Mouse (Mus musculus) regulatory T cell (primary cell): ENCODE results near the gene Atoh8.

Source experiments
- in situ Hi-C: fragments of 300-600 bp; cut with MboI, MseI; formaldehyde crosslinking; loops from one replicate; pipeline ENCODE4 v1.15.1; 2025; ENCODE audit warnings: high pct_unique_total_duplicates

Gene Atoh8

DNA sequence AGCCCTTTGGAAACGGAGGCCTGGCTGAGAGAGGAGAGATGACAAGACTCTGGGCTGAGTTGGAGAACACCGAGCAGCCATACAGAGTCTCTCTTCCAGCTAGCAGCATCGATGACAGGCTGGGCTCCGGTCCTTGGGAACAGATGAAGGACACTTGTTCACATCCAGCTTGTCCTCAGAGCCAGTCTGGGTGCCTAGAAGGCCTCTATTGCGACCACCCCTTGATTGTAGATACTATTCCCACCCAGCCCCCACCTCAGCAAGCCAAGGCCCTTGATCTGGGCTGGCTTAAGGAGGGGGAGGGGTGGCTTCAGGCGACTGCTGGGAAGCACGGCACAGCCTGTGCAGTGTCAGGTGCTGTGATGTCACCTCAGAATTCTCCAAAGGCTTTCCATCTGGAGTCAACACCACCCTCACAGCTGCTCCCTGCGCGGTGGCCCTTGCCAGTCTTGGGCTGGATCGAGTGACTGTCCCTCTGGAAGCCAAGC lies 19.3 kb upstream of the Atoh8 start:
- in situ Hi-C loops, result no loop called here

- in situ Hi-C loops, result no loop called here
These were observed 18.7 kb upstream of the Atoh8 start for GRCm38 (mm10) chr6:72253911-72254587.

DNA sequence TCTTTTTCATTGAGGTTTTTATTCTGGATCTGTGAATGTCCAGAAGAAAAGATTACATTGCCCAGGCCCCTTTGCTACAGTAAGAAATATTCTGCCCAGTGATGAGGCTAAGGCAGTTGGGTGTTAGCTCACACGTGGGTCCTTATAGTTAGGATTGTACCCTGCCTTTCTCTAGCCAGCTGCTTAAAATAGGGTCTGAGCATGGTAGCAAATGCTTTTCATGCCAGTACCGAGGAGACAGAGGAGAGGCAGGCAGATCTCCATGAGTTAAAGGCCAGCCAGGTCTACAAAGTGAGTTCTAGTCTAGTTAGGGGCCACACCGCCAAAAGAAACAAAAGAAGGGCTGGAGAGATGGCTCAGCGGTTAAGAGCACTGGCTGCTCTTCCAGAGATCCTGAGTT lies 17.8 kb upstream of the Atoh8 start:
- in situ Hi-C loops, result no loop called here

DNA sequence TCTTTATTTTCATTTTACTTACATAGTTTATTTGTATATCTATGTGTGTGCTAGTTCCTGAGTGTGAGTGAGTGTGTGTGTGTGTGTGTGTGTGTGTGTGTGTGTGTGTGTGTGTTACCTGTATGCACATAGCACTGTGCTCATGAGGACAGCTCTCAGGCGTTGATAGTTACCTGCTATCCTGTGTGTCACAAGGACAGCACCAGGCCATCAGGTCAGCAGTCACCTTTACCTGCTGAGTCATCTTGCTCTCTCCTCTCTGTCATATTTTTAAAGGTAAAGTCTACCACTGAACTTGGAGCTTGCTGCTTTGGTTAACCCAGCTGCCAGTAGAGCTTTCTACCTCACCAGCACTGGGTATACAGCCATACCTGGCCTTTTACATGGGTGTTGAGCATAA lies 17.1 kb upstream of the Atoh8 start:
- in situ Hi-C loops, result no loop called here

- in situ Hi-C loops, result no loop called here
These were observed 14.6 kb upstream of the Atoh8 start for GRCm38 (mm10) chr6:72249981-72250380.

DNA sequence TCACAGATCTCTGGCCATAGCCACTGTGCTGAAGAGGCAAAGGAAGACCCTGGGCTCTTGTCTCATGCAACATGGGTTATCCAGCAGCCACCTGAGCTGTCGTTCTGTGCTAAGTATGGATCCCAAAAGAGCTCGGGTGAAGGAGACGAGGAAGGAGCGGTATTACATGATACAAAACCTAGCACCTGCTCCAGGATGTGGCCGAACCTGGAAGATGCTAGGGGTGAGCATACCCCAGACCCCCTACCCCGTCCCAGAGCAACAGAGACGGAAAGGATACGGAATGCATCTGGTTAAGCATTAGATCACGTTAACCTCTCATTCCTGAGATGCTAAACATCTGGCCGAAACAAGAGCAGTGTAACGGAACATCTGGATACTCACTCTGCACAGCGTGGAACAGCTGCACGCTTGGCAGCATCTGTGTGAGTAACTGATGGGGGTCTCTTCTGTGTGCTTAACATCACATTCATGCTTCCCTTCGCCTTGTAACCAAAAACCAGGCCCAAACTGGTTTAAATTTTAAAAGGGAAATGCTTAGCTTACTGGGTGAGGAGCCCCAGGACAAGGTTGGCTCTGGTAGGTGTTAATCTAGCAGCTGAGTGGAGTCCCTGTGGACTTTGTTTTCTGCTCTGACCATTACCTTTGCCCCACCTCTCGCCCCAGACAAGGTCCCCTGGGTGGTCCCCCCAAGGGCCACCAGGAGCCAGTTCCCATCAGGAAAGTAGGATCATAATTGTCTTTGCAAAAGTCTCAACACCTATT lies 13.0 kb upstream of the Atoh8 start:
- in situ Hi-C loops, result no loop called here

- in situ Hi-C loops, result no loop called here
These were observed 10.9 kb upstream of the Atoh8 start for GRCm38 (mm10) chr6:72246303-72246702.

- in situ Hi-C loops, result loop anchor here (5.0 kb wide), 1 partner anchor 523 kb away; no protein-coding TSS in a partner anchor
These were observed 9.3 kb upstream of the Atoh8 start for GRCm38 (mm10) chr6:72244569-72245285.

- in situ Hi-C loops, result loop anchor here (5.0 kb wide), 1 partner anchor 523 kb away; no protein-coding TSS in a partner anchor
These were observed 8.8 kb upstream of the Atoh8 start for GRCm38 (mm10) chr6:72244144-72244549.

DNA sequence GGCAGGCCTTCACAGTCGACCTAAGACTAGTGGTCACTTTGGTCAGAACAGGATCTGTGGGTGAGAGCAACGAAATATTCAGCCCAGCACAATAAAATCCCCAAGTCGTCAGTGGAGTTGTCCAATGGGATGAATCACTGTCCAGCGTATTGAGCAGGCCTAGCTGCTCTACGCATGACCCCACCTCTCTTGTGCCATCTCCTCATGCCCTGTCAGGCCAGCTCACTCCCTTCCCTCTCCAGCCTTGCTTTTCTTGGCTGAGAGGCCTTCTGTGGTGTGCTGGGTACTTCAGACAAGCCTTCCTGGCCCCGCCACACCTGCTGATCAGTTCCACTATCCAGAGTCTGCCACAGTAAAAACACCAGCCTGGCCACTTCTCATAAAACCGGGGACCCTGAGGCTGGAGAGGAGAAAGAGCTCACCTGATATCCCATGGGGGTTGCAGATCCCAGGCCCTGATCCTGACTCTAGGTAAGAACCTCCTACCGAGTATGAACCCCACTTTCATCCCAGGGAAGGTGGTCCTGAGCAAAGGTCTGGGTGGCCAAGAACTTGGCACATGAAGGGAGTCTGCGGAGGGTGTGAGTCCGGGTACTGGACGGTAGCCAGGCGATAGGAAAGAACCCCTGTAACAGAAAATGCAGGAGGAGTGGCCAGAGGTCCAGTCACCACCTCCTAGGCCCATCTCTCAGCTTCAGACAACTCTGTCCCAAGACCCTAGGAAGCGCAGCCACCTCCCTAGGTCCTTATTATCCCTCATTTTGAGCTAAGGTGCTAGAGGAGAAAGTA lies 7.3 kb upstream of the Atoh8 start:
- in situ Hi-C loops, result loop anchor here (5.0 kb wide), 1 partner anchor 525 kb away; no protein-coding TSS in a partner anchor

DNA sequence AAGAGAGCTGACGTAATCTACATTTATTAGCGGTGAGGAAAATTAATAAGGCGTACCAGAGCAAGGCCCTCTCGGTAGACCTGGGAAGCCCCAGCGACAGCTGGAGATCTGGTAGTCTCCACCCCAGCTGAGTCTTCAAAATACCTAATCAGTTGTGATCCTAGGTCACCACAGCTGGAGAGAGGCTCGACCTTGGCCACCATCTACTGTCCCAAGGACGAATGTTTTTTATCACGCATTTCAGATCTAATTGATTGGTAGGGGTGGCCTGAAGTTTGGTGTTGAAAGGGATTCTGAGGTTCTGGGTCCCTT lies 6.4 kb upstream of the Atoh8 start:
- in situ Hi-C loops, result loop anchor here (5.0 kb wide), 1 partner anchor 526 kb away; no protein-coding TSS in a partner anchor

DNA sequence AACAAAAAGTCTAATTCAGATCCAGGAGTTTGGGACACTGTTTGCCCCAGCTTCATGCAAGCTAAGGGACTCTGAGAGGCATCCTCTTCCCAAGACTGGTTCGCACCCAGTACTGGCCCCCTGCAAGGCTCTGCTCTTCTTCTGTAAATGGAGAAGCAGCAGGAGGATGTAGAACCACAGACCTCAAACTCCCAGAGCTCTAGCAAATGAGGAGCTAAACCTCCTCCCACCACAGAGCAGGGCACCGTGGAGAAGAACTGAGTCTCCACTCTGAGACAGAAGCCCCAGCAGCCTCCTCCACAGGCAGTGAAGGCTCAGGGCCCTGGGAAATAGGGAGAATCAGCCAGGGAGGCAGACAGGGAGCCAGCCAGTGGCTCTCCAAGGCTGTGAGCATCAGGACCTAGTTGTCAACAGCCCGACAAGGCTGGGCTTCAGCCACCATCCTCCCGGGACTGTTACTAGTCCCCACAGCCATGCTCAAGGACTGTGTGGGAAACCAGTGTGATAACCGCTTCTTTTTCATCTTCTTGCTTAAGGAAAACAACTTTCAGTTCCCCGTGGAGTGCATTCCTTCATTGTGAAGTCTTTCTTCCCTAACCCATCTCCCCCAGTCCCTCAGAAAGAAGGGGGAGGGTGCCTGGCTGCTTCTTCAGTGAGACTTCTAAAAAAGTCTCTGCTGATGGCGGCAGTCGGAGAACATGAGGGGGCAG lies 5.9 kb upstream of the Atoh8 start:
- in situ Hi-C loops, result loop anchor here (5.0 kb wide), 1 partner anchor 526 kb away; no protein-coding TSS in a partner anchor

GRCm38 (mm10) chr6:72240042-72240441 lies 4.7 kb upstream of the Atoh8 start:
- in situ Hi-C loops, result loop anchor here (5.0 kb wide), 1 partner anchor 527 kb away; no protein-coding TSS in a partner anchor

GRCm38 (mm10) chr6:72237035-72237434 lies 1.7 kb upstream of the Atoh8 start:
- in situ Hi-C loops, result loop anchor here (5.0 kb wide), 1 partner anchor 45 kb away; no protein-coding TSS in a partner anchor

DNA sequence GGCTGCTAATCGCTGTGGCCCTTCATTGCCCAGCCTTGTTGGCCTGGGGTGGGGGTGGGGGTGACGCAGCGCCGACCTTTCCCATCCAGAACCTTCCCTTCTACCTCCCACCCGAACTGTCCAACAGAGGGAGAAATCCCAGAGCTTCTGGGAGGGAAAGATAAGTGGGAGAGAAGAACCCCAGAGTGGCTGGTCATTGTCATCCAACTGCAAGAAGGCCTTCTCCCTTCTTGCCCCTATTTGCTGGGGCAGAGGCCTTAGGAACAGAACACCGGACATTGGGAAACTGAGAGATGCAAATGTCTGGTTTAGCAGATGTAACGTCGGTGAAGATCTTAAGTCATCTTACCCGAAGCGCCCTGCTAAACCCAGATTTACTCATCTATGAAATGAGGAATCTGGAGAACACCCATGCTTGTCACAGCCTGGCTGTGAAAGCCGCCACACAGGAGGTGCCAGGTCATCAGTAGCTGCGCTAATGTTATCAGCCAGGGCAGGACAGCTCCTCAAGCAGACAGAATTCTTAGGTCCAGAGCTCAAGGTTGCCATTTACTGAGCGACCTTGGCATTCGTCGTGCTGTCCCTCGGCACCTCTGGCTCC lies 530 bp upstream of the Atoh8 start:
- in situ Hi-C loops, result loop anchor here (5.0 kb wide), 1 partner anchor 44 kb away; no protein-coding TSS in a partner anchor

- in situ Hi-C loops, result loop anchor here (5.0 kb wide), 1 partner anchor 42 kb away; no protein-coding TSS in a partner anchor
These were observed 842 bp downstream of the Atoh8 start for GRCm38 (mm10) chr6:72234372-72235097.

DNA sequence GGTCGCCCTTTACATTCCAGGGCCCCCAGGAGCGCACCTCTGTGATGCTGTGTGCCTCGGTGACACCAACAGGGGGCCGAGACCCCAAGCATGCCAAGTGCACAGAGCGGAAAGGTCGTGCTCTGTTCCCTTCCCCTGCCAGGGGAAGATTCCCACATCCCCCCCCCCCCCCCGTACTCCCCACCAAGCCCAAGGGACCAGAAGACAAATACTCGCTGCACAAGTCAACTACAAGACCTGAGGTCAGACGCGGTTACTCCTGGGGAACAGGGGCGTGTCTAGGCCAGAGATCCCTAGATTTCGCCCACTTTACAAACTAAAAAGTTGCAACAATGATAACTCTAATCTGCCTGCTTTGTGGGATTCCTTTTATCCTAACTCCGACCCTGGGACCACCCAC lies 1.4 kb downstream of the Atoh8 start:
- in situ Hi-C loops, result no loop called here

- in situ Hi-C loops, result no loop called here
These were observed 2.5 kb downstream of the Atoh8 start for GRCm38 (mm10) chr6:72232870-72233269.

- in situ Hi-C loops, result no loop called here
These were observed 3.0 kb downstream of the Atoh8 start for GRCm38 (mm10) chr6:72232411-72232810.
